Mouse (Mus musculus) forebrain, embryonic 14.5 days (tissue): ENCODE measurements at regions not wholly inside any gene's neighbourhood (a gene's known extent, or its start where the extent isn't known, plus 50 kb on each side); places are given as distances from the start of the nearest gene placed in this dataset.

ENCODE experiments used
- ATAC-seq: fragments of 200-750 bp; cut with Nextera tagmentation; 2 replicates; pipeline ENCODE4 v1.8.0; 2017; ENCODE audit warnings: mild to moderate bottlenecking, moderate library complexity
- DNase-seq: peaks from one replicate; pipeline ENCODE4 v3.0.0-alpha.2; 2015; ENCODE audit warnings: low spot score
- H3K27ac ChIP-seq: fragments of 300-500 bp; sonication (generic); 2 replicates; pipeline ENCODE4 v1.5.1; 2014; ENCODE audit warnings: low read depth, mild to moderate bottlenecking, control low read depth, low read length, moderate library complexity
- H3K27me3 ChIP-seq: fragments of 300-500 bp; sonication (generic); replicated peaks from 2 replicates; pipeline ENCODE4 v1.6.1; 2014; ENCODE audit warnings: low read length, control low read depth, mixed read lengths; ENCODE audit not compliant: control insufficient read depth, insufficient read depth
- H3K36me3 ChIP-seq: fragments of 300-500 bp; sonication (generic); 2 replicates; pipeline ENCODE4 v1.6.1; 2014; ENCODE audit warnings: low read length, control low read depth; ENCODE audit not compliant: control insufficient read depth, insufficient read depth
- H3K4me1 ChIP-seq: fragments of 300-500 bp; sonication (generic); 2 replicates; pipeline ENCODE4 v1.6.1; 2014; ENCODE audit warnings: antibody characterized with exemption, low read length, control low read depth; ENCODE audit not compliant: control insufficient read depth, insufficient read depth
- H3K4me2 ChIP-seq: fragments of 300-500 bp; sonication (generic); 2 replicates; pipeline ENCODE4 v1.6.1; 2014; ENCODE audit warnings: mild to moderate bottlenecking, control low read depth, low read length
- H3K4me3 ChIP-seq: fragments of 300-500 bp; sonication (generic); 2 replicates; pipeline ENCODE4 v1.5.1; 2014; ENCODE audit warnings: low read depth, low read length, control low read depth
- H3K9ac ChIP-seq: fragments of 300-500 bp; sonication (generic); 2 replicates; pipeline ENCODE4 v1.6.1; 2014; ENCODE audit warnings: mild to moderate bottlenecking, low read length, control low read depth, moderate library complexity
- H3K9me3 ChIP-seq: fragments of 300-500 bp; sonication (generic); replicated peaks from 2 replicates; pipeline ENCODE4 v1.6.1; 2016; ENCODE audit warnings: low read length, control low read depth, mixed read lengths; ENCODE audit not compliant: control insufficient read depth
- WGBS: fragments of 180-500 bp; shearing (Covaris S2); extraction: QIAGEN DNeasy Blood & Tissue Kit; methylation state at CpG from one replicate; pipeline ENCODE4 v1.1.7; 2014; 5-methylcytosine and 5-hydroxymethylcytosine counted together

DNA sequence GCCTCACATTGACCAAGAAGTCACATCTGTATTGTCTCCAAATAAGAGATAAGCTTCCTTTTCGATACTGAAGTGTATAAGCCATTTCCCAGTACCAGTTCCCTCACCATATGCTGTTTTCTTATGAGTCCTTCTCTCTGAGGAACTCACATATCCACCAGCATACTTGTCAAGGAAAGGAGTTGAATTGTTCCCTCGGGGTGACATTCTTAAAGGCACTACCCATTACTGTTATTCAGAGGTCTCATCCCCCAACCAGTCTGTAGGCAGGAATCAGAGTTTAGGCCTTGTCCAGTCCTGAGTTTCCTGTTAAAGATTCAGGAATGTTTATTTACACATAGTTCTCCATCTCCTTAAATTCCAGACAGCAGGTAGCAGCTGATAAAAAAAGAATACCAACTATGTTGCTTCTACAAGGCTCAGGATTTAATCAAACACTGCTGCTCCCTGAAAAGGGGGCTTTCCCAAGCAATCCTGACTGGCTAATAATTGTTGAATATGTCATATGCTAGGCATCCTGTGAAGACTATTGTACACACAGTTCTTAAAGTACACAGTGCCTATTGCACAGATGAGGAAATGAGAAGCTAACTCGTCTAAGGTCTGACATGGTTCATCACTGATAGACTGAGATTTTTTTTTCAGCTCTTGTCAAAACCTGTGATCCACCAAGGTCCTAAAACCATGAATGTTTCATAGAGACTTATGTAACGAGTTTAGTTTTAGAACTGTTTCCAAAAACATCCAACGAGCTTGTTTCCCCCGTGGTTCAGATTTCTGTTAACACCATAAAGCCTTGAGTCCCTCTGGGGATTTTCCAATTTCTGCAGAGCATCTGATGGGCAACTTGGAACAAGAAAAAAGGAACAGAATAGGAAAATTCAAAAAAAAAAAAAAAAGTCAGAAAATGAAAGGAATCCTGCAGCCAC, 52.5 kb upstream of the Tfpi start:
- no peaks in the 10 kb centered on the region for H3K4me1 ChIP-seq
- no peaks in the 10 kb centered on the region for H3K27me3 ChIP-seq
- no peak overlapping the region for H3K27ac ChIP-seq
- no peak overlapping the region for H3K9ac ChIP-seq
- H3K4me2 ChIP-seq, result no peak overlapping the region
- H3K36me3 ChIP-seq, result no peaks in the 10 kb centered on the region
- no peak for DNase-seq
- H3K9me3 ChIP-seq, result no peaks in the 10 kb centered on the region
- no peak for ATAC-seq
- H3K4me3 ChIP-seq, result no peak overlapping the region
- WGBS, result 73% methylated on average over 6 of the region's 6 CpGs
